Mouse (Mus musculus): ENCODE measurements around the gene Aldh1a1.
"Not testable (repeated sequence)": the region's sequence is repeated elsewhere in the genome, so short reads cannot be mapped to it uniquely, and the experiment has no call there.

The Aldh1a1 gene

GRCm38 (mm10) chr19:20555365-20555764 lies 62.9 kb downstream of the Aldh1a1 start:
- no peak for DNase-seq (ENCODE audit: low read depth)

GRCm38 (mm10) chr19:20557211-20557610 lies 64.7 kb downstream of the Aldh1a1 start:
- DNase-seq (ENCODE audit: low read depth): no peak

- no peak for DNase-seq (ENCODE audit: low read depth)
Observed at GRCm38 (mm10) chr19:20558069-20558468, 65.6 kb downstream of the Aldh1a1 start.

- no peak for DNase-seq (ENCODE audit: low read depth)
Observed at GRCm38 (mm10) chr19:20558544-20558943, 66.0 kb downstream of the Aldh1a1 start.

- DNase-seq (ENCODE audit: low read depth): no peak
Observed at GRCm38 (mm10) chr19:20558952-20559351, 66.4 kb downstream of the Aldh1a1 start.

- DNase-seq (ENCODE audit: low read depth): no peak
Observed at GRCm38 (mm10) chr19:20559952-20560351, 67.4 kb downstream of the Aldh1a1 start.

GRCm38 (mm10) chr19:20562396-20562795 lies 69.9 kb downstream of the Aldh1a1 start:
- DNase-seq (ENCODE audit: low read depth): no peak

- DNase-seq (ENCODE audit: low read depth): no peak
Observed at GRCm38 (mm10) chr19:20566294-20566693, 73.8 kb downstream of the Aldh1a1 start.

GRCm38 (mm10) chr19:20567039-20567438 lies 74.5 kb downstream of the Aldh1a1 start:
- no peak for DNase-seq (ENCODE audit: low read depth)

- DNase-seq (ENCODE audit: low read depth): no peak
Observed at GRCm38 (mm10) chr19:20576984-20577383, 84.5 kb downstream of the Aldh1a1 start.

- no peak for DNase-seq (ENCODE audit: low read depth)
Observed at GRCm38 (mm10) chr19:20577429-20577828, 84.9 kb downstream of the Aldh1a1 start.

GRCm38 (mm10) chr19:20599951-20600350 lies 107.4 kb downstream of the Aldh1a1 start:
- DNase-seq (ENCODE audit: low read depth): no peak

- no peak for DNase-seq (ENCODE audit: low read depth)
Observed at GRCm38 (mm10) chr19:20601739-20602138, 109.2 kb downstream of the Aldh1a1 start.

GRCm38 (mm10) chr19:20603212-20603611 lies 110.7 kb downstream of the Aldh1a1 start:
- no peak for DNase-seq (ENCODE audit: low read depth)

- no peak for DNase-seq (ENCODE audit: low read depth)
Observed at GRCm38 (mm10) chr19:20603866-20604265, 111.4 kb downstream of the Aldh1a1 start.

GRCm38 (mm10) chr19:20614252-20614930 lies 121.9 kb downstream of the Aldh1a1 start:
- no peak for DNase-seq (ENCODE audit: low read depth)

- no peak for DNase-seq (ENCODE audit: low read depth)
Observed at GRCm38 (mm10) chr19:20622434-20622833, 129.9 kb downstream of the Aldh1a1 start.

- DNase-seq (ENCODE audit: low read depth): no peak
Observed at GRCm38 (mm10) chr19:20623416-20623815, 130.9 kb downstream of the Aldh1a1 start.

GRCm38 (mm10) chr19:20631020-20631419 lies 138.5 kb downstream of the Aldh1a1 start:
- DNase-seq (ENCODE audit: low read depth): no peak

- DNase-seq (ENCODE audit: low read depth): no peak
Observed at GRCm38 (mm10) chr19:20633876-20634691, 141.6 kb downstream of the Aldh1a1 start.

- DNase-seq (ENCODE audit: low read depth): no peak
Observed at GRCm38 (mm10) chr19:20644346-20644745, 151.8 kb downstream of the Aldh1a1 start.

GRCm38 (mm10) chr19:20647496-20647895 lies 155.0 kb downstream of the Aldh1a1 start:
- DNase-seq (ENCODE audit: low read depth): not testable (repeated sequence)

- no peak for DNase-seq (ENCODE audit: low read depth)
Observed at GRCm38 (mm10) chr19:20650008-20650407, 157.5 kb downstream of the Aldh1a1 start.
